Mouse (Mus musculus) liver, embryonic 15.5 days (tissue): ENCODE results near the gene 5730596B20Rik. TPM values are rescaled to one million over a fixed set of nuclear protein-coding genes. Genes with fewer than 3 reads are reported as not detected.
A peak's percentile ranks its signal among the peaks of the same experiment; 100 is the strongest.

Experiments
- ATAC-seq: fragments of 200-750 bp; cut with Nextera tagmentation; 2 replicates; pipeline ENCODE4 v1.8.0; 2017; ENCODE audit warnings: moderate number of reproducible peaks, mild to moderate bottlenecking, moderate library complexity; ENCODE audit not compliant: insufficient read depth
- H3K27ac ChIP-seq: fragments of 300-500 bp; sonication (generic); replicated peaks from 2 replicates; pipeline ENCODE4 v1.5.1; 2015; ENCODE audit warnings: mild to moderate bottlenecking, inconsistent platforms
- H3K27me3 ChIP-seq: fragments of 300-500 bp; sonication (generic); 2 replicates; pipeline ENCODE4 v1.6.1; 2015; ENCODE audit warnings: mild to moderate bottlenecking, inconsistent platforms
- H3K36me3 ChIP-seq: fragments of 300-500 bp; sonication (generic); replicated peaks from 2 replicates; pipeline ENCODE4 v1.6.1; 2015; ENCODE audit warnings: moderate library complexity, mild to moderate bottlenecking, inconsistent platforms
- H3K4me1 ChIP-seq: fragments of 300-500 bp; sonication (generic); replicated peaks from 2 replicates; pipeline ENCODE4 v1.6.1; 2015; ENCODE audit warnings: inconsistent platforms
- H3K4me2 ChIP-seq: fragments of 300-500 bp; sonication (generic); 2 replicates; pipeline ENCODE4 v1.6.1; 2015; ENCODE audit warnings: moderate library complexity, mild to moderate bottlenecking, inconsistent platforms
- H3K4me3 ChIP-seq: fragments of 300-500 bp; sonication (generic); replicated peaks from 2 replicates; pipeline ENCODE4 v1.5.1; 2015; ENCODE audit warnings: mild to moderate bottlenecking, inconsistent platforms
- H3K9ac ChIP-seq: fragments of 300-500 bp; sonication (generic); 2 replicates; pipeline ENCODE4 v1.6.1; 2015; ENCODE audit warnings: moderate library complexity, mild to moderate bottlenecking, inconsistent platforms
- H3K9me3 ChIP-seq: fragments of 300-500 bp; sonication (generic); replicated peaks from 2 replicates; pipeline ENCODE4 v1.6.1; 2016; ENCODE audit warnings: inconsistent platforms
- WGBS: fragments of 180-500 bp; shearing (Covaris S2); methylation state at CpG from one replicate; pipeline ENCODE4 v1.1.7; 2015; ENCODE audit warnings: mixed read lengths; ENCODE audit not compliant: insufficient replicate concordance; 5-methylcytosine and 5-hydroxymethylcytosine counted together
- polyA plus RNA-seq: library from polyadenylated mRNA; unstranded; fragments of >200 nt; fragmentation: Nextera tagmentation; extraction: Ambion mirVana; gene quantifications from 2 replicates; pipeline ENCODE4 v1.2.1, GENCODE M21; 2015

5730596B20Rik gene
- polyA plus RNA-seq, 1 experiment from 2014 or later = 0.05 TPM

- no peaks in the 10 kb centered on the region for H3K9me3 ChIP-seq
- H3K27me3 ChIP-seq = peaks cover 92% of the 10 kb centered on the region
- peak overlapping the region; percentile 4; the same call in 1 of the 2 replicates for H3K4me2 ChIP-seq
- ATAC-seq = no peak
- H3K4me3 ChIP-seq = no peak overlapping the region
- peaks cover 7% of the 10 kb centered on the region; the same call in 1 of the 2 replicates for H3K4me1 ChIP-seq
- no peaks in the 10 kb centered on the region for H3K36me3 ChIP-seq
- H3K27ac ChIP-seq = no peak overlapping the region
- 26% methylated on average over 4 of the region's 4 CpGs for WGBS
- H3K9ac ChIP-seq = no peak overlapping the region
These were observed 1.8 kb downstream of the 5730596B20Rik start for GRCm38 (mm10) chr6:52178918-52179665.

- Histone ChIP-seq H3K4me3 (0 out of 2 replicates have a peak overlapping the region, but pooled peaks have one; percentile 4), H3K36me3 (no peaks in the 10 kb centered on the region), H3K9me3 (no peaks in the 10 kb centered on the region), H3K9ac (no peak overlapping the region), H3K27me3 (peaks cover 93% of the 10 kb centered on the region), H3K4me1 (peaks cover 9% of the 10 kb centered on the region; the same call in 1 of the 2 replicates), H3K4me2 (peak overlapping the region; percentile 4), H3K27ac (no peak overlapping the region)
- WGBS = 25% methylated on average over 10 of the region's 10 CpGs
- no peak for ATAC-seq
These were observed 2.4 kb downstream of the 5730596B20Rik start for GRCm38 (mm10) chr6:52179690-52180089.

GRCm38 (mm10) chr6:52180213-52180710, 3.0 kb downstream of the 5730596B20Rik start:
- no peak overlapping the region for H3K27ac ChIP-seq
- no peaks in the 10 kb centered on the region for H3K36me3 ChIP-seq
- peaks cover 93% of the 10 kb centered on the region for H3K27me3 ChIP-seq
- H3K4me2 ChIP-seq = no peak overlapping the region
- H3K9me3 ChIP-seq = no peaks in the 10 kb centered on the region
- no peak overlapping the region for H3K9ac ChIP-seq
- no peak for ATAC-seq
- peaks cover 9% of the 10 kb centered on the region; the same call in 1 of the 2 replicates for H3K4me1 ChIP-seq
- no peak overlapping the region for H3K4me3 ChIP-seq
- WGBS = 41% methylated on average over 11 of the region's 11 CpGs

GRCm38 (mm10) chr6:52180726-52181125, 3.4 kb downstream of the 5730596B20Rik start:
- ATAC-seq = no peak
- Histone ChIP-seq H3K4me3 (no peak overlapping the region), H3K4me1 (peaks cover 9% of the 10 kb centered on the region; the same call in 1 of the 2 replicates), H3K36me3 (no peaks in the 10 kb centered on the region), H3K4me2 (no peak overlapping the region), H3K9me3 (no peaks in the 10 kb centered on the region), H3K27ac (no peak overlapping the region), H3K9ac (no peak overlapping the region), H3K27me3 (peaks cover 93% of the 10 kb centered on the region)
- 51% methylated on average over 3 of the region's 3 CpGs for WGBS

- no peak overlapping the region for H3K4me2 ChIP-seq
- H3K9ac ChIP-seq = no peak overlapping the region
- 52% methylated on average over 2 of the region's 2 CpGs for WGBS
- H3K4me1 ChIP-seq = peaks cover 9% of the 10 kb centered on the region; the same call in 1 of the 2 replicates
- no peak for ATAC-seq
- no peak overlapping the region for H3K27ac ChIP-seq
- peaks cover 93% of the 10 kb centered on the region for H3K27me3 ChIP-seq
- H3K4me3 ChIP-seq = no peak overlapping the region
- no peaks in the 10 kb centered on the region for H3K9me3 ChIP-seq
- no peaks in the 10 kb centered on the region for H3K36me3 ChIP-seq
These were observed 4.7 kb downstream of the 5730596B20Rik start for GRCm38 (mm10) chr6:52182030-52182429.

- Histone ChIP-seq H3K9ac (no peak overlapping the region), H3K9me3 (no peaks in the 10 kb centered on the region), H3K36me3 (no peaks in the 10 kb centered on the region), H3K27ac (no peak overlapping the region), H3K4me3 (no peak overlapping the region), H3K4me2 (no peak overlapping the region), H3K27me3 (peaks cover 93% of the 10 kb centered on the region), H3K4me1 (peaks cover 9% of the 10 kb centered on the region; the same call in 1 of the 2 replicates)
- no peak for ATAC-seq
- 53% methylated on average over 1 of the region's 1 CpGs for WGBS
These were observed 5.5 kb downstream of the 5730596B20Rik start for GRCm38 (mm10) chr6:52182793-52183192.

- Histone ChIP-seq H3K27me3 (peaks cover 93% of the 10 kb centered on the region), H3K27ac (no peak overlapping the region), H3K4me1 (peaks cover 9% of the 10 kb centered on the region; the same call in 1 of the 2 replicates), H3K9me3 (no peaks in the 10 kb centered on the region), H3K9ac (no peak overlapping the region), H3K36me3 (no peaks in the 10 kb centered on the region), H3K4me3 (no peak overlapping the region), H3K4me2 (no peak overlapping the region)
- 41% methylated on average over 10 of the region's 10 CpGs for WGBS
- ATAC-seq = peak; percentile 37; the same call in 1 of the 2 replicates
These were observed 6.2 kb downstream of the 5730596B20Rik start for GRCm38 (mm10) chr6:52183311-52184080.

- H3K9me3 ChIP-seq = no peaks in the 10 kb centered on the region
- no peak for ATAC-seq
- H3K9ac ChIP-seq = no peak overlapping the region
- peaks cover 93% of the 10 kb centered on the region for H3K27me3 ChIP-seq
- no peak overlapping the region for H3K27ac ChIP-seq
- no peak overlapping the region for H3K4me2 ChIP-seq
- no peaks in the 10 kb centered on the region for H3K36me3 ChIP-seq
- 27% methylated on average over 6 of the region's 6 CpGs for WGBS
- H3K4me3 ChIP-seq = no peak overlapping the region
- H3K4me1 ChIP-seq = peaks cover 9% of the 10 kb centered on the region; the same call in 1 of the 2 replicates
These were observed 7.4 kb downstream of the 5730596B20Rik start for GRCm38 (mm10) chr6:52184668-52185067.

GRCm38 (mm10) chr6:52185222-52185621, 7.9 kb downstream of the 5730596B20Rik start:
- Histone ChIP-seq H3K4me2 (no peak overlapping the region), H3K27ac (no peak overlapping the region), H3K4me1 (peaks cover 9% of the 10 kb centered on the region; the same call in 1 of the 2 replicates), H3K9me3 (no peaks in the 10 kb centered on the region), H3K9ac (no peak overlapping the region), H3K27me3 (peaks cover 93% of the 10 kb centered on the region), H3K4me3 (no peak overlapping the region), H3K36me3 (no peaks in the 10 kb centered on the region)
- ATAC-seq = no peak
- 8% methylated on average over 19 of the region's 19 CpGs for WGBS

- 41% methylated on average over 3 of the region's 3 CpGs for WGBS
- no peak for ATAC-seq
- Histone ChIP-seq H3K4me1 (peaks cover 9% of the 10 kb centered on the region; the same call in 1 of the 2 replicates), H3K36me3 (no peaks in the 10 kb centered on the region), H3K4me3 (no peak overlapping the region), H3K9me3 (no peaks in the 10 kb centered on the region), H3K27ac (no peak overlapping the region), H3K27me3 (peaks cover 93% of the 10 kb centered on the region), H3K4me2 (no peak overlapping the region), H3K9ac (no peak overlapping the region)
These were observed 8.5 kb downstream of the 5730596B20Rik start for GRCm38 (mm10) chr6:52185834-52186233.

- WGBS = 31% methylated on average over 1 of the region's 1 CpGs
- H3K27ac ChIP-seq = no peak overlapping the region
- H3K27me3 ChIP-seq = peaks cover 93% of the 10 kb centered on the region
- H3K9me3 ChIP-seq = no peaks in the 10 kb centered on the region
- no peak overlapping the region for H3K9ac ChIP-seq
- ATAC-seq = no peak
- H3K4me1 ChIP-seq = peaks cover 11% of the 10 kb centered on the region; the same call in 1 of the 2 replicates
- H3K4me2 ChIP-seq = no peak overlapping the region
- no peak overlapping the region for H3K4me3 ChIP-seq
- H3K36me3 ChIP-seq = no peaks in the 10 kb centered on the region
These were observed 9.2 kb downstream of the 5730596B20Rik start for GRCm38 (mm10) chr6:52186500-52186899.
